In the genomic region with DNA sequence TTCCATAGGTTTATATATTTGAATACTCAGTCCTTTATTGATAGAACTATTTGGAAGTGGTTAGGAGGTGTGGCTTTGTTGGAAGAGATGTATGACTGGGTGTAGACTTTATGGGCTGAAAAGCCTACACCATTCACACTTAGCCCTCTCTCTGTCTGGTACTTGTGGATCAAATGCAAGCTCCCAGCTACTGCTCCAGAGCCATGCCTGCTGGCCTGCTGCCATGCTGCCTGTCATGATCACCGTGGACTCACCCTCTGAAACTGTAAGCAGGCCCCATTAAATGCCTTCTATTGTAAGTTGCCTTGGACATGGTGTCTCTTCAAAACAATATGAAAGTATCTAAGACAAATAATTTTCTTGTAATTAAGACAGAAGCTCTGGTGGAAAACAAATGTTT, we compare ENCODE assay signal across 16 mouse cellular contexts.
"Had no signal": no experiment of that assay in that cellular context is flagged by ENCODE, and none has a peak within 500 bp of the region (broad histone marks: within the 10 kb centered on the region; RNA-seq: fewer than 3 reads in every experiment).

No protein-coding gene starts in this region.

- H3K27me3 ChIP-seq: liver, embryonic 15.5 days; megakaryocyte, embryonic 14.5 days; midbrain, embryonic 12.5 days had no signal

- H3K27ac ChIP-seq: layer of hippocampus, adult 2 months; limb, embryonic 10.5 days; liver, embryonic 15.5 days; macrophage; midbrain, embryonic 12.5 days had no signal

- DNase-seq: kidney, adult 18-20 months; kidney, postnatal 10 days; kidney, postnatal 4 days; lung, adult 2 months; lung, postnatal 10 days; right cerebral cortex, postnatal 4 days; spleen, adult 18-20 months; thymus, adult 18-20 months; thymus, postnatal 14 days had no signal

- H3K4me2 ChIP-seq: liver, embryonic 11.5 days; liver, embryonic 15.5 days; midbrain, embryonic 12.5 days had no signal

- H3K9ac ChIP-seq: liver, embryonic 15.5 days; midbrain, embryonic 12.5 days had no signal

- H3K4me1 ChIP-seq: limb, embryonic 10.5 days; liver, embryonic 15.5 days; megakaryocyte, embryonic 14.5 days; midbrain, embryonic 12.5 days had no signal

- H3K36me3 ChIP-seq: limb, embryonic 10.5 days; liver, embryonic 15.5 days; midbrain, embryonic 12.5 days had no signal

- H3K4me3 ChIP-seq: layer of hippocampus, adult 2 months; limb, embryonic 10.5 days; liver, embryonic 15.5 days; megakaryocyte, embryonic 14.5 days; midbrain, embryonic 12.5 days had no signal

- H3K9me3 ChIP-seq: limb, embryonic 10.5 days; liver, embryonic 15.5 days; megakaryocyte, embryonic 14.5 days; midbrain, embryonic 12.5 days had no signal
